Mouse (Mus musculus): Measurements from ENCODE around the gene Bmt2. TPM values are rescaled to one million over a fixed set of nuclear protein-coding genes. Genes with fewer than 3 reads are reported as not detected.

Gene Bmt2
- polyA plus RNA-seq, 1 experiment from 2014 or later: 23.5 TPM

GRCm38 (mm10) chr6:13678349-13678748, 583 bp upstream of the Bmt2 start:
- Histone ChIP-seq H3K9ac (ENCODE audit: low read length) (peak overlapping the region; percentile 38; the same call in 1 of the 2 replicates), H3K4me1 (ENCODE audit: control insufficient read depth, insufficient read depth, low read length) (no peaks in the 10 kb centered on the region), H3K4me2 (ENCODE audit: low read depth, severe bottlenecking) (peak overlapping the region; percentile 46; the same call in 1 of the 2 replicates), H3K36me3 (ENCODE audit: control insufficient read depth, insufficient read depth, low read length) (no peaks in the 10 kb centered on the region), H3K9me3 (ENCODE audit: control insufficient read depth, low read length) (no peaks in the 10 kb centered on the region), H3K27me3 (ENCODE audit: control insufficient read depth, insufficient read depth, low read length) (no peaks in the 10 kb centered on the region), H3K27ac (replicated peaks; ENCODE audit: low read depth, low read length) (peak overlapping the region; percentile 6; the same call in 1 of the 2 replicates), H3K4me3 (ENCODE audit: low read depth, low read length) (peak overlapping the region; percentile 85)
- no peak for DNase-seq (ENCODE audit: low spot score)
- WGBS: 20% methylated on average over 5 of the region's 5 CpGs
- no peak for ATAC-seq (ENCODE audit: insufficient number of reproducible peaks, low FRiP score, low TSS enrichment, low read depth)

GRCm38 (mm10) chr6:13677141-13677761, 515 bp downstream of the Bmt2 start:
- Histone ChIP-seq H3K9me3 (ENCODE audit: control insufficient read depth, low read length) (no peaks in the 10 kb centered on the region), H3K4me2 (ENCODE audit: low read depth, severe bottlenecking) (peak overlapping the region; percentile 68), H3K9ac (ENCODE audit: low read length) (peak overlapping the region; percentile 86), H3K27me3 (ENCODE audit: control insufficient read depth, insufficient read depth, low read length) (no peaks in the 10 kb centered on the region), H3K36me3 (ENCODE audit: control insufficient read depth, insufficient read depth, low read length) (no peaks in the 10 kb centered on the region), H3K4me3 (ENCODE audit: low read depth, low read length) (peak overlapping the region; percentile 85), H3K4me1 (ENCODE audit: control insufficient read depth, insufficient read depth, low read length) (no peaks in the 10 kb centered on the region), H3K27ac (replicated peaks; ENCODE audit: low read depth, low read length) (peak overlapping the region; percentile 83)
- DNase-seq (ENCODE audit: low spot score): peak; percentile 75
- ATAC-seq (ENCODE audit: insufficient number of reproducible peaks, low FRiP score, low TSS enrichment, low read depth): peak; percentile 76
- WGBS: under 1% methylated on average over 33 of the region's 43 CpGs

- Histone ChIP-seq H3K4me1 (ENCODE audit: control insufficient read depth, insufficient read depth, low read length) (no peaks in the 10 kb centered on the region), H3K9me3 (ENCODE audit: control insufficient read depth, low read length) (no peaks in the 10 kb centered on the region), H3K9ac (ENCODE audit: low read length) (no peak overlapping the region), H3K36me3 (ENCODE audit: control insufficient read depth, insufficient read depth, low read length) (no peaks in the 10 kb centered on the region), H3K27ac (replicated peaks; ENCODE audit: low read depth, low read length) (no peak overlapping the region), H3K4me3 (ENCODE audit: low read depth, low read length) (no peak overlapping the region), H3K27me3 (ENCODE audit: control insufficient read depth, insufficient read depth, low read length) (no peaks in the 10 kb centered on the region), H3K4me2 (ENCODE audit: low read depth, severe bottlenecking) (peak overlapping the region; percentile 68; the same call in 1 of the 2 replicates)
- no peak for DNase-seq (ENCODE audit: low spot score)
- no peak for ATAC-seq (ENCODE audit: insufficient number of reproducible peaks, low FRiP score, low TSS enrichment, low read depth)
These were observed 1.6 kb downstream of the Bmt2 start for GRCm38 (mm10) chr6:13676196-13676595.

- Histone ChIP-seq H3K4me1 (ENCODE audit: control insufficient read depth, insufficient read depth, low read length) (no peaks in the 10 kb centered on the region), H3K9ac (ENCODE audit: low read length) (no peak overlapping the region), H3K4me2 (ENCODE audit: low read depth, severe bottlenecking) (no peak overlapping the region), H3K4me3 (ENCODE audit: low read depth, low read length) (no peak overlapping the region), H3K27ac (replicated peaks; ENCODE audit: low read depth, low read length) (no peak overlapping the region), H3K9me3 (ENCODE audit: control insufficient read depth, low read length) (no peaks in the 10 kb centered on the region), H3K36me3 (ENCODE audit: control insufficient read depth, insufficient read depth, low read length) (no peaks in the 10 kb centered on the region), H3K27me3 (ENCODE audit: control insufficient read depth, insufficient read depth, low read length) (no peaks in the 10 kb centered on the region)
- ATAC-seq (ENCODE audit: insufficient number of reproducible peaks, low FRiP score, low TSS enrichment, low read depth) (no peak), DNase-seq (ENCODE audit: low spot score) (no peak)
- 90% methylated on average over 5 of the region's 5 CpGs for WGBS
These were observed 3.0 kb downstream of the Bmt2 start for GRCm38 (mm10) chr6:13674600-13675305.

GRCm38 (mm10) chr6:13665646-13666045, 12.1 kb downstream of the Bmt2 start:
- Histone ChIP-seq H3K4me2 (ENCODE audit: low read depth, severe bottlenecking) (no peak overlapping the region), H3K27ac (replicated peaks; ENCODE audit: low read depth, low read length) (no peak overlapping the region), H3K4me1 (ENCODE audit: control insufficient read depth, insufficient read depth, low read length) (no peaks in the 10 kb centered on the region), H3K9me3 (ENCODE audit: control insufficient read depth, low read length) (no peaks in the 10 kb centered on the region), H3K9ac (ENCODE audit: low read length) (no peak overlapping the region), H3K4me3 (ENCODE audit: low read depth, low read length) (no peak overlapping the region), H3K36me3 (ENCODE audit: control insufficient read depth, insufficient read depth, low read length) (no peaks in the 10 kb centered on the region; the same call in 1 of the 2 replicates), H3K27me3 (ENCODE audit: control insufficient read depth, insufficient read depth, low read length) (no peaks in the 10 kb centered on the region)
- ATAC-seq (ENCODE audit: insufficient number of reproducible peaks, low FRiP score, low TSS enrichment, low read depth) (no peak), DNase-seq (ENCODE audit: low spot score) (no peak)
- WGBS: 85% methylated on average over 7 of the region's 7 CpGs

- H3K9ac ChIP-seq (ENCODE audit: low read length): no peak overlapping the region
- ATAC-seq (ENCODE audit: insufficient number of reproducible peaks, low FRiP score, low TSS enrichment, low read depth) (no peak), DNase-seq (ENCODE audit: low spot score) (no peak)
- no peak overlapping the region for H3K27ac ChIP-seq (replicated peaks; ENCODE audit: low read depth, low read length)
- 96% methylated on average over 2 of the region's 2 CpGs for WGBS
- no peaks in the 10 kb centered on the region for H3K9me3 ChIP-seq (ENCODE audit: control insufficient read depth, low read length)
- H3K27me3 ChIP-seq (ENCODE audit: control insufficient read depth, insufficient read depth, low read length): no peaks in the 10 kb centered on the region
- H3K4me1 ChIP-seq (ENCODE audit: control insufficient read depth, insufficient read depth, low read length): no peaks in the 10 kb centered on the region
- no peaks in the 10 kb centered on the region; the same call in 1 of the 2 replicates for H3K36me3 ChIP-seq (ENCODE audit: control insufficient read depth, insufficient read depth, low read length)
- no peak overlapping the region for H3K4me3 ChIP-seq (ENCODE audit: low read depth, low read length)
- H3K4me2 ChIP-seq (ENCODE audit: low read depth, severe bottlenecking): no peak overlapping the region
These were observed 19.8 kb downstream of the Bmt2 start for GRCm38 (mm10) chr6:13658016-13658415.

- H3K4me1 ChIP-seq (ENCODE audit: control insufficient read depth, insufficient read depth, low read length): no peaks in the 10 kb centered on the region
- no peak overlapping the region for H3K27ac ChIP-seq (replicated peaks; ENCODE audit: low read depth, low read length)
- ATAC-seq (ENCODE audit: insufficient number of reproducible peaks, low FRiP score, low TSS enrichment, low read depth) (no peak), DNase-seq (ENCODE audit: low spot score) (no peak)
- no peak overlapping the region for H3K4me3 ChIP-seq (ENCODE audit: low read depth, low read length)
- no peaks in the 10 kb centered on the region for H3K27me3 ChIP-seq (ENCODE audit: control insufficient read depth, insufficient read depth, low read length)
- no peaks in the 10 kb centered on the region for H3K36me3 ChIP-seq (ENCODE audit: control insufficient read depth, insufficient read depth, low read length)
- H3K9me3 ChIP-seq (ENCODE audit: control insufficient read depth, low read length): no peaks in the 10 kb centered on the region
- no peak overlapping the region for H3K4me2 ChIP-seq (ENCODE audit: low read depth, severe bottlenecking)
- no peak overlapping the region for H3K9ac ChIP-seq (ENCODE audit: low read length)
These were observed 23.7 kb downstream of the Bmt2 start for GRCm38 (mm10) chr6:13654081-13654480.

- no peaks in the 10 kb centered on the region for H3K4me1 ChIP-seq (ENCODE audit: control insufficient read depth, insufficient read depth, low read length)
- H3K27ac ChIP-seq (replicated peaks; ENCODE audit: low read depth, low read length): no peak overlapping the region
- ATAC-seq (ENCODE audit: insufficient number of reproducible peaks, low FRiP score, low TSS enrichment, low read depth) (no peak), DNase-seq (ENCODE audit: low spot score) (no peak)
- no peaks in the 10 kb centered on the region for H3K9me3 ChIP-seq (ENCODE audit: control insufficient read depth, low read length)
- no peaks in the 10 kb centered on the region for H3K36me3 ChIP-seq (ENCODE audit: control insufficient read depth, insufficient read depth, low read length)
- H3K27me3 ChIP-seq (ENCODE audit: control insufficient read depth, insufficient read depth, low read length): no peaks in the 10 kb centered on the region
- no peak overlapping the region for H3K4me3 ChIP-seq (ENCODE audit: low read depth, low read length)
- H3K4me2 ChIP-seq (ENCODE audit: low read depth, severe bottlenecking): no peak overlapping the region
- H3K9ac ChIP-seq (ENCODE audit: low read length): no peak overlapping the region
- 90% methylated on average over 3 of the region's 3 CpGs for WGBS
These were observed 25.5 kb downstream of the Bmt2 start for GRCm38 (mm10) chr6:13652284-13652683.

All from limb, embryonic 11.5 days (tissue).